Mouse (Mus musculus): Measurements from ENCODE around the gene Golga3.

The Golga3 gene

DNA sequence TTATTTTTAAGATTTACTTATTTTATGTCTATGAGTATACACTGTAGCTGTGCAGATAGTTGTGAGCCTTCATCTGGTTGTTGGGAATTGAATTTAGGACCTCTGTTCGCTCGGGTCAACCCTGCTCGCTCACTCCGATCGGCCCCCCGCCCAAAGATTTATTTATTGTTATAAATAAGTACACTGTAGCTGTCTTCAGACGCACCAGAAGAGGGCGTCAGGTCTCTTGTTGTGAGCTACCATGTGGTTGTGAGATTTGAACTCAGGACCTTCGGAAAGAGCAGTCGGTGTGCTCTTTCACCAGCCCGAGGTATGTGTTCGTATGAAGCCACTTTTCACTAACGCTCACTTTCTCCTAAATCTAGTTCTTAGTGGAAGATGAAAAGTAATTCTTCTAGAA, 55.1 kb downstream of the Golga3 start:
- DNase-seq (ENCODE audit: low spot score) = no peak

DNA sequence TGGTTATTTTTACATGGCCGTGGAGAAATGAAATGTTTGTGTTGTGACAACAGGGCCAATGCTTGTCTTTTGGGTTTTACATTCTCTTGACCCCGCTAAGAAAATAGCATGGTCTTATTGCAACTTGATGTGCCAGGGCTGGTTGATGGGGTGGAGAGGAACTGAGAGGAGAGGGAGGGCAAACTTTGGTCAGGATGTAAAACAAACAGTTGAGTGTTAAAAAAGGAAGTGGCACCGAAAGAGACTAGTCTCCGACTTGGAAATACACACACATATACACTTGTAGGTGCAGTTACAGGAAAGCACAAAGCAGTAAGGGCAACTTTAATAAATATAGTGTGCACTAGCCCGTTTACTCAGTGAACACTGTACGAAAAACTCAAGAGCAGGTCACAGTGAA, 55.8 kb downstream of the Golga3 start:
- no peak for DNase-seq (ENCODE audit: low spot score)

DNA sequence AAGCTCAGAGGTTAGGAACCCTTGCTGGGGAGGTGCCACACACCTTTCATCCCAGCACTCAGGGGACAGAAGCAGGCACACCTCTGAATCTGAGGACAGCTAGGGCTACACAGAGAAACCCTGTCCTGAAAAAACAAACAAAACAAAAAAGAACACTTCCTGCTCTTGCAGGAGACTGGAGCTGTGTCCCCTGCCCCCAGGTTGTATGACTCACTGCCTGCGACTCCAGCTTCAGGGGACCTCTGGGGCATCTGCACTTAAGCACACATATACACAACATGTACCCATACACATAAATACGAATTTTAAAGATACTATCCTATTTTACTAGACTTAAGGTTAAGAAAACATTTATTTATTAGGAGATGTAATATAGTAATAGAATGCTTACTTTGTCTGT, 67.6 kb downstream of the Golga3 start:
- DNase-seq (ENCODE audit: low spot score) = no peak

DNA sequence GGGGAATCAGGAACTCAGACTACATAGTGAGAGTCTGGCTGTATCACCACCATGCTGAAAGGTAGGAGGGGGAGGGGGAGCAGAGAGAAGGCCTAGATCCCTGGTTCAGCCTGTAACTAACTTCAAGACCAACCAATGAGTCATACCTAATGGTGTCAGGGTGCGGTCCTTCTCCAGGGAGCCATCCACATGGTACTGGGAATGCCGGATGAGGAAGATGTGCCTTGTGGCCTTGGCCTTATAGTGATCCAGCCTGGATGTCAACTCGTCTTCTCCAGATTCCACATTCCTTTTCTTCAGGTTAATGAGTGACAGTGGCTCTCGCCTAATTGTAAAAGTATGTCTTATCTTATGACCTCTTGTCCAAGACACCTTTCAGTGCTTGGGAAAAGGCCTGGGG, 90.4 kb downstream of the Golga3 start:
- DNase-seq (ENCODE audit: low spot score) = no peak

DNA sequence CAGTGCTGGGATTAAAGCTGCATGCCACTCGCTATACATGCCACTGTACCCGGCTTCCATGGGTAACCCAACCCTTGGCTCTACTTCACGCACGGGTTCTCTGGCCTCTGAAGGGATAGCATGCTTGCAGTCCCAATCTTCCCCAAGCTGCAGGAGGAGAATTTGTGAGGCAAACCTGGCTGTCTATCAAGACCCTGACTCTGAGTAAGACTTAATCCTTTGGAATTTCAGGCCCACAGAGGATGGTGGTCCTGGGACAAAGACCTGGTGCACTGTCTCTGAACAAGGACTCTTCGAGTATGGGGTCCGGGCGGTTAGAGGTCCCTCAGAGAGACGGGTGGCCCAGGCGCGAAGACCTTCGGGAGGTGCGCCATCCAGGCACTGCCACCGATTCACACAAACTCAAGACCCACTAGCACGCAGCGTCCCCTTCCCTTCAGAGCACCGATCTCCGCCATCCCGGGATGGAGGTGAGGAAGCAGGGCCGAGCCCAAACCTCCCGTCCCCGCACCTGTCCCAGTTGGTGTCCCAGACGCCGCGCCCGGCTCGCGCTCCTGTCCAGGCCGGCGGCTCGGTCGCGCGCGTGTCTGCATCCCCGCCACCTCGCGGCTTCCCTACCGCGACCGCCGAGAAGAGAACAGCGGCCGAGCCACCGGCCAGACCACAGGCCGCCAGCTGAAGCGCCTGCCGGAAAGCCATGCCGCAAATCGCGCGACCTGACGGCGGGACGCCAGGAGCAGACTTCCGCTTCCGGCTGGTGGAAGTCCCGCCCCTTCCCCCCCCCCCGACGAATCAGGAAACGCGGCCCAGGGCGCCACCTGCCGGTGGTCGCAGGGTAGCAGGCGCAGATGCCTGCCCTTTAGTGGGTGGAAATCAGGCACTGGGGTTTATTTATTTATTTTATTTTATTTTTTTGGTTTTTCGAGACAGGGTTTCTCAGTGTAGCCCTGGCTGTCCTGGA, 92.9 kb downstream of the Golga3 start, which contains the start of gene Pgam5:
TSS of gene Pgam5 (minus strand) at position 773 of the 961 bp plus-strand sequence.
- DNase-seq (ENCODE audit: low spot score) = peak; percentile 93

DNA sequence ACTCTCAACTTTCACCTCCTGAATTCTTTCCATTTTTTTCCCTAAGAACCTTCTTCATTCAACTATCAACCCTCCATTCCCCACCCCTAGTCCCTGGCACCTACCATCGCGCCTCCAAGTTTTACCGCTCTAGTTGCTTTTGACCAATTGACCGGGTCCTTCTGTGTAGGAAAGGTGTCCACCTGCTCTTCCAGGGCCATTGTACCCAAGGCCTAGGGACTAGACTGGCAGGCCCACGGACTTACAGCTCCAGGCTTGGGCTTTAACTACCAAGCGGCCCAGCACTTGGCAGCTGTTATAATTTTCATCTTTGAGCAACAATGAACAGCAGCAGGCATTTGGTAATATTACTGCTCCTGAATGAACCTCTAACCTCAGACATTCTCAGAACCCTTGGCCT, 93.7 kb downstream of the Golga3 start:
- no peak for DNase-seq (ENCODE audit: low spot score)

DNA sequence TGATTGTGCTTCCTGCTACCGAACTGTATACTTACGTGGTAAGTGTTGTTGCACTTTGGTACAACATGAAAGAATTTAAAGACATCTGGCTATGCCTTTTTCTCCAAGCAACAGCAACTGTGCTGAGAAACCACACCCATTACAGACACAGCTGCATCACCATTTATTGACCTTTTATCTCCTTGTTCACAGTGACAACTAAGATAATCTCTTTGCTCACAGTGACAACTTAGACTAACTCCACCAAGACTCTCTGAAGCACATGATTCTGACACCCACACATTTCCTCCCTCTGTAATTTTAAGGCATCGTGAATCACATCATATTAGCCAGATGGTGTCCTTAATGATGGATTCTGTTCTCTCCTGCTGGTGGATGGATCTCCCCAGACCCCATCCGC, 97.6 kb downstream of the Golga3 start:
- DNase-seq (ENCODE audit: low spot score) = no peak

DNA sequence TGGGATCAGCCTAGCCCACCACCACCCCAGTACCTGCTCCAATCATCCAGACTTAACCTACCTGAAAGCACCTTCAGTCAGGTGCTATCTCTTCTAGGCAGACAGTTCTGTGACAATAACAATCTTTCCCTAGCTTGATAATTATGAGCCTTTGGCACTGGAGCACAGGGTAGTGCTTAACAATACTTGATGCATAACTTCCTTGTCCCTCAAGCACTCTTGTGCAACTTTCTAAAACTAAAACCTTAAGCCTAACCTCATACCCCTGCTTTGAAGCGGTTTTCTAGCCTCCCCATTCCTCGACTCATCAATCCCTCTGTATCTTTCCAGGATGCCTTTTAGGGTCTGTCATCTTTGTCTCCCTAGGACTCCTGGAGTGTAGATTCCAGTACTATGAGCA, 98.3 kb downstream of the Golga3 start:
- no peak for DNase-seq (ENCODE audit: low spot score)

Data from urinary bladder, postnatal 25 days (tissue).